Mouse (Mus musculus) forebrain, embryonic 10.5 days (tissue): Measurements from ENCODE around the gene G3bp1. TPM values are rescaled to one million over a fixed set of nuclear protein-coding genes. Genes with fewer than 3 reads are reported as not detected.

Source experiments
- DNase-seq: peaks from one replicate; pipeline ENCODE4 v3.0.0-alpha.2; 2017; ENCODE audit warnings: low spot score; ENCODE audit errors: extremely low spot score
- H3K27ac ChIP-seq: fragments of 300-500 bp; sonication (generic); 2 replicates; pipeline ENCODE4 v1.5.1; 2016; ENCODE audit warnings: mild to moderate bottlenecking
- H3K27me3 ChIP-seq: fragments of 300-500 bp; sonication (generic); 2 replicates; pipeline ENCODE4 v1.6.1; 2016; ENCODE audit warnings: mild to moderate bottlenecking; ENCODE audit not compliant: poor library complexity, severe bottlenecking
- H3K36me3 ChIP-seq: fragments of 300-500 bp; sonication (generic); replicated peaks from 2 replicates; pipeline ENCODE4 v1.6.1; 2016; ENCODE audit warnings: mild to moderate bottlenecking, moderate library complexity
- H3K4me1 ChIP-seq: fragments of 300-500 bp; sonication (generic); 2 replicates; pipeline ENCODE4 v1.6.1; 2016
- H3K4me3 ChIP-seq: fragments of 300-500 bp; sonication (generic); 2 replicates; pipeline ENCODE4 v1.5.1; 2016; ENCODE audit warnings: mild to moderate bottlenecking, moderate library complexity
- H3K9me3 ChIP-seq: fragments of 300-500 bp; sonication (generic); 2 replicates; pipeline ENCODE4 v1.6.1; 2016; ENCODE audit warnings: mild to moderate bottlenecking, moderate library complexity
- WGBS: fragments of 180-500 bp; shearing (Covaris S2); methylation state at CpG from one replicate; pipeline ENCODE4 v1.1.7; 2016; 5-methylcytosine and 5-hydroxymethylcytosine counted together
- polyA plus RNA-seq: library from polyadenylated mRNA; unstranded; fragments of >200 nt; fragmentation: Nextera tagmentation; extraction: Ambion mirVana; gene quantifications from 2 replicates; pipeline ENCODE4 v1.2.1, GENCODE M21; 2016

Gene G3bp1
- polyA plus RNA-seq, 1 experiment from 2014 or later = 292 TPM

DNA sequence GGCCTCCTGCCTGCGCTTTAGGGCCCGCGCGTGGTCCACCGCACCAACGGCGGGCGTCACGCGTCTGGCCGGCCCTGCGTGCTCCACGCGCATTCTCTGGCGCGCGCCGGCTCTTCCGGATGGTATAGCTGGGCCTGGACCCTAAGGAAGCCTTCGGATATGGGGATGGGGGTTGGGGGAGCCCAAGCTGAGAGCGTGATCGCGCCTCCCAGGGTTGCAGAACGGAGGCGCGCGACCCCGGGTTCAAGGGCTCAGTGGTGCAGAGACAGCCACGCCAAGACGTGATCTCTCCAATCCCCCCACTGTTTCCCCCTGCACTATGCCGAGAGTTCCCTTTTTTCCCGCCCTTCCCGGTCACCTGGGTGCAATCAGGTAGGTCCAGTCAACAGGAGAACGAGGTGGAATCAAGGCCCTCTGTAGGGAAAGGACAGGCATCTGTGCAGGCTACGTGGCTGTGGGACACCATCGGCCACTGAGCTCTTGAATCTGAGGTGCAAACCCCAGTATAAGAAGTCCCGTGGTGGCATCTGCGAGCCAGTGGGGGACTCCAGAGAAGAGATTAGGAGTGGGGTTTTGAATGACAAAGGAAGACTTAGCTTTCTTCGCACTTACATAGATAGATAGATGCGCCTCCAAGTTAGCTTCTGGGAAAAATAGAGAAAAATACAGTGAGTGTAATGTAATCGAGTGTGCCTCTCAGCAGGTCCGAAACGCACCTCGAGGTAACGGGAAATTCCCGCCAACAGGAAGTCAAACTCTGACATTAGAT, 622 bp downstream of the G3bp1 start:
- H3K27me3 ChIP-seq = no peaks in the 10 kb centered on the region
- H3K36me3 ChIP-seq = peaks cover 44% of the 10 kb centered on the region
- peak; percentile 47 for DNase-seq
- H3K4me1 ChIP-seq = peaks cover 37% of the 10 kb centered on the region
- 1% methylated on average over 46 of the region's 46 CpGs for WGBS
- H3K4me3 ChIP-seq = peak overlapping the region; percentile 98
- peak overlapping the region; percentile 98 for H3K27ac ChIP-seq
- H3K9me3 ChIP-seq = no peaks in the 10 kb centered on the region

DNA sequence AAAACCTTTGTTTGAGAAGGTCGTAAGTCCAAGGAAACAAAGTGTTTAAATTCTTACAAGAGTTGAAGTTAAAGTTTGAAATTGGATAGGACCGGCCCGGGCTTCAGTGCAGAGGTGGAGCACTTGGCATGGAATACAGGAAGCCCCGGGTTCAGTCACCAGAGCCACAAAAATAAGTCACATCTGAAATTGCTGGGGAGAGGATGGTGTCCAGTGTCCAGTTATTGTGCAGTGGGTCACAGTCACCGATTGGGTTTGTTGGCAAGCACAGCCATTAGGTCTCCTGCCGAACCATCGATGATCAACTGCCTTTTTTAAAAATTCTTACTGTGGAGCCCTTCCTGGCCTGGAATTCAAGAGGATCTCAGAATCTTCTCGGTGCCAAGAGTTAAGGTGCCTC, 1.3 kb downstream of the G3bp1 start:
- Histone ChIP-seq H3K36me3 (peaks cover 48% of the 10 kb centered on the region), H3K27me3 (no peaks in the 10 kb centered on the region), H3K27ac (peak overlapping the region; percentile 98), H3K4me1 (peaks cover 38% of the 10 kb centered on the region), H3K4me3 (peak overlapping the region; percentile 98), H3K9me3 (no peaks in the 10 kb centered on the region)
- WGBS = 74% methylated on average over 8 of the region's 8 CpGs
- no peak for DNase-seq

- H3K36me3 ChIP-seq = peaks cover 55% of the 10 kb centered on the region
- WGBS = 96% methylated on average over 7 of the region's 7 CpGs
- H3K27ac ChIP-seq = no peak overlapping the region
- peak overlapping the region; percentile 98 for H3K4me3 ChIP-seq
- H3K9me3 ChIP-seq = no peaks in the 10 kb centered on the region
- no peak for DNase-seq
- peaks cover 40% of the 10 kb centered on the region for H3K4me1 ChIP-seq
- H3K27me3 ChIP-seq = no peaks in the 10 kb centered on the region
Measured at GRCm38 (mm10) chr11:55471467-55471866, 2.0 kb downstream of the G3bp1 start.

DNA sequence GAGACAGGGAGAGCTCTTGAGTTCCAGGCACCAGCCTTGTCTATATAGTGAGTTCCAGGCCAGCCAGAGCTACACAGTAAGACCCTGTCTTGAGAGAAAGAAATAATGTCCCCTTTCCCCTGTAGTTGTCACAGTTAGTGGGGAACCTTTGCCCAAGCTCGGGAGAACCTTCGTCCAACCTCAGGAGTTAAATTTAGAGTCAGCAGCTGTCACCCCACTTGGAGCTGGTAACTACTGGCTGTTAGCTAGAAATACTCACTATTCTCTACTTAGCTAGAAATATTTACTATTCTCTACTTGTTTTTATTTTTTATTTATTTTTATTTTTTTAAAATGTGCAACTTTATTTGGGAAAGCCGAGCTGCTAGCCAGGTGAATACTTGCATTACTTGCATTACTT, 3.7 kb downstream of the G3bp1 start:
- Histone ChIP-seq H3K36me3 (peaks cover 71% of the 10 kb centered on the region), H3K27me3 (no peaks in the 10 kb centered on the region), H3K4me1 (peaks cover 36% of the 10 kb centered on the region), H3K4me3 (0 out of 2 replicates have a peak overlapping the region, but pooled peaks have one; percentile 3), H3K27ac (no peak overlapping the region), H3K9me3 (no peaks in the 10 kb centered on the region)
- no peak for DNase-seq
- 95% methylated on average over 3 of the region's 3 CpGs for WGBS

DNA sequence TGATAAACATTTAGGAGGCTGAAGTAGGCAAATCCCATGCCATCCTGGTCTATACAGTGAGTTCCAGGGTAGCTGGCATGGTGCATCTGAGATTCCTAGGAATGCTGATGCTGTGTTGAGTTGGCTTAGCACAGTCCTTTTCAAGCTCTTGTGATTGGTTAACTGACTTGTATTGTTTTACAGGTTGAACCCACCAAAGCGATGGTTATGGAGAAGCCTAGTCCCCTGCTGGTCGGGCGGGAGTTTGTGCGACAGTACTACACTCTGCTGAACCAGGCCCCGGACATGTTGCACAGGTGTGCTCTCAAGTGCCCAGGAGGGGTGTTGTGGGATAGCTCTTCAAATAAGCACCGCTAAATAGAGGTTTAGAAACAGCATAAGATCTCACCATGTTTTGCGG, 16.0 kb downstream of the G3bp1 start:
- H3K4me3 ChIP-seq = no peak overlapping the region
- WGBS = 93% methylated on average over 7 of the region's 7 CpGs
- no peaks in the 10 kb centered on the region for H3K9me3 ChIP-seq
- no peaks in the 10 kb centered on the region for H3K27me3 ChIP-seq
- DNase-seq = no peak
- H3K4me1 ChIP-seq = no peaks in the 10 kb centered on the region
- peaks cover 96% of the 10 kb centered on the region for H3K36me3 ChIP-seq
- H3K27ac ChIP-seq = no peak overlapping the region

DNA sequence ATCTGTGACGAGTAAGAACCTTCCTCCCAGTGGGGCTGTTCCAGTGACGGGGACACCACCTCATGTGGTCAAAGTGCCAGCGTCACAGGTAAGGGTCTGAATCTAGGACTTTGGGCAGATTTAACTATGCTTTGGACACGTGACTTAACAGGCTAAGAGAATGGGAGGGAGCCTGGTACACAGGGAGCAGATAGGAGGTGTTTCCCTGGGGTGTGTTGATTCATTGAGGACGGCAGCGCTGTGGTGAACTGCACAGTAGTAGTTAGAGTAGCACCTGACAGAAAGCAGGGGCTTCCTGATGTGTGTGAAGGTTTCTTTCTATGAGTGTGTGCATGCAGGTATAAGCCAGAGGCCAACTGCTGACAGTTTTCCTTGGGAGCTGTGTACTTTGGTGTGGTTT, 26.7 kb downstream of the G3bp1 start:
- Histone ChIP-seq H3K4me1 (no peaks in the 10 kb centered on the region), H3K36me3 (peaks cover 99% of the 10 kb centered on the region), H3K27ac (no peak overlapping the region), H3K4me3 (no peak overlapping the region), H3K9me3 (no peaks in the 10 kb centered on the region), H3K27me3 (no peaks in the 10 kb centered on the region)
- no peak for DNase-seq
- WGBS = 93% methylated on average over 6 of the region's 6 CpGs

DNA sequence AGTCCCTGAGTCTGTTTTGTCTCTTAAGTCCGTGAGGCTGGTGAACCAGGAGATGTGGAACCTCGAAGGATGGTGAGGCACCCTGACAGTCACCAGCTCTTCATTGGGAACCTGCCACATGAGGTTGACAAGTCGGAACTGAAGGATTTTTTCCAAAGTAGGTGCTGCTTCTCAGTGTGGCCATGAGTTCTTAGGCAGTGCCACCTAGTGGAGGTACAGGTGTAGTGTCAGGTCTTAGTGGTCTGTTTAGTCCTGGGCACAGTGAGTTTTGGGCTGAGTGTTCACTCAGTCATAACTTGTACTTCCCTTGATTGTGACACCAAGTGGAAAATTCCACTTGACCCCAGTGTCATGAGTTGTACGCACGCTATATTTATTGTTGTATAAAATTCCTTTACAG, 28.4 kb downstream of the G3bp1 start:
- WGBS = 75% methylated on average over 5 of the region's 5 CpGs
- DNase-seq = no peak

GRCm38 (mm10) chr11:55501955-55502531, 32.6 kb downstream of the G3bp1 start:
- Histone ChIP-seq H3K4me3 (no peak overlapping the region), H3K9me3 (no peaks in the 10 kb centered on the region), H3K36me3 (peaks cover 68% of the 10 kb centered on the region), H3K4me1 (no peaks in the 10 kb centered on the region), H3K27me3 (no peaks in the 10 kb centered on the region), H3K27ac (no peak overlapping the region)
- WGBS = 91% methylated on average over 8 of the region's 8 CpGs
- DNase-seq = no peak

More for the DNA sequence above, 28.4 kb downstream of the G3bp1 start:
- H3K27me3 ChIP-seq = no peaks in the 10 kb centered on the region
- no peaks in the 10 kb centered on the region for H3K4me1 ChIP-seq
- peaks cover 99% of the 10 kb centered on the region for H3K36me3 ChIP-seq
- no peaks in the 10 kb centered on the region for H3K9me3 ChIP-seq
- H3K27ac ChIP-seq = no peak overlapping the region
- no peak overlapping the region for H3K4me3 ChIP-seq

DNA sequence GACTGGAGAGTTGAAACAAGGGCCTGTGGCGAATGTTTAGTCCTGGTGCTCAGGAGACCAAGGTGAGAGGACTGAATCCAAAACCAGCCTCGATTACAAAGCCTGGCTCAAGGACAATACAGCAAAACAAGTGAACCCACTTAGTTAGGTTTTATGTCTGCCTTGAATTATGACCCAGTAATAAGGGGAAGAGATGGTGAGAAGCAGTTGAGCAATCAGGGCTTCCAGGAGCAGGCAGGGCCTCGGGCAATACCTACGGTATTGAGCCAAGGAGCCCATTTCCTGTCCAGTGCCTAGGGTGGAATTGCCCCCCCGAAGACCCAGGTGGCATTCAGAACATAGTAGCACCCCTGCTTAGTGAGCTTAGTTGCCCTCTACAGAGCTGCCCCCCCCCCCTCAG, 33.4 kb downstream of the G3bp1 start:
- H3K36me3 ChIP-seq = peaks cover 60% of the 10 kb centered on the region
- 87% methylated on average over 5 of the region's 5 CpGs for WGBS
- no peak for DNase-seq
- H3K27me3 ChIP-seq = no peaks in the 10 kb centered on the region
- H3K4me3 ChIP-seq = no peak overlapping the region
- no peak overlapping the region for H3K27ac ChIP-seq
- H3K9me3 ChIP-seq = no peaks in the 10 kb centered on the region
- no peaks in the 10 kb centered on the region for H3K4me1 ChIP-seq

DNA sequence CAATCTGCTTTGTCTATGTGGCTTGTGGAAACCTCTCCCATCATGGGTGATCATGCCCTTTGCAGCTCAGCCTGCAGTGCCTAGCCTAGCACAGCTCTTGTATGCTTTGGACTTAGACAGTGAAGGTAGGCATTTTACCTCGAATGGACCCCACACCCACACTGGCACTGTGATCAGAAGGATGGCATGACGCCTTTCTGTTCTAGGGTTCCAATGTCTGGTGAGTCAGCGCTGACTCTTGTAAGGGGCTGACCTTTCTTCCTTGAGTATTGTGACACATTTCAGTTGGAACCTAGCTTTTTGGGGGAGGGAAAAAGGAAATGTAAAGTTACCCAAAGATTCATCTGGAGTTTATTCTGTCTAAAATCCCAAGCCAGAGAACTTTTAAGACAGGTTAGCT, 36.0 kb downstream of the G3bp1 start:
- no peak for DNase-seq
- no peaks in the 10 kb centered on the region for H3K4me1 ChIP-seq
- H3K4me3 ChIP-seq = no peak overlapping the region
- no peaks in the 10 kb centered on the region for H3K27me3 ChIP-seq
- no peak overlapping the region for H3K27ac ChIP-seq
- 83% methylated on average over 3 of the region's 3 CpGs for WGBS
- no peaks in the 10 kb centered on the region for H3K9me3 ChIP-seq
- peaks cover 34% of the 10 kb centered on the region for H3K36me3 ChIP-seq

DNA sequence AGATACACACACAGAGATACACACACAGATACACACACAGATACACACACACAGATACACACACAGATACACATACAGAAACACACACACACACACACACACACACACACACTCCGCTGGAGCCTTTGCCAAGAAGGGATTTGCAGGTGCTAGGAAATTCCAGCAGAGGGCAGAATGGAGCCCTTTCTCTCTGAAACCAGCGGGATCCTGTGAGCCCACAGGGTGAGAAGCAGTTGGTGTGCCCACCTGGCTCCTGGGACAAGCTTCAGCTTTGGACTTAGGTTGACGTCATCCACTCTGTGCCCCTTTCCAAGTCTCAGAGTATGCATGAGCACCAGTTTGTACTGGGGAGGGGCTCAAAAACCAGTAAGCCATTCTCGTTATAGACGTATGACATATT, 41.9 kb downstream of the G3bp1 start:
- Histone ChIP-seq H3K27ac (no peak overlapping the region), H3K36me3 (no peaks in the 10 kb centered on the region), H3K4me1 (no peaks in the 10 kb centered on the region), H3K27me3 (no peaks in the 10 kb centered on the region), H3K9me3 (no peaks in the 10 kb centered on the region), H3K4me3 (no peak overlapping the region)
- DNase-seq = no peak
- WGBS = 57% methylated on average over 5 of the region's 5 CpGs

- Histone ChIP-seq H3K9me3 (no peaks in the 10 kb centered on the region), H3K4me1 (peaks cover 5% of the 10 kb centered on the region; the same call in 1 of the 2 replicates), H3K4me3 (no peak overlapping the region), H3K27ac (no peak overlapping the region), H3K27me3 (no peaks in the 10 kb centered on the region), H3K36me3 (no peaks in the 10 kb centered on the region)
- 76% methylated on average over 5 of the region's 5 CpGs for WGBS
- DNase-seq = no peak
Measured at GRCm38 (mm10) chr11:55517666-55518065, 48.2 kb downstream of the G3bp1 start.

- Histone ChIP-seq H3K36me3 (no peaks in the 10 kb centered on the region), H3K4me1 (peaks cover 5% of the 10 kb centered on the region; the same call in 1 of the 2 replicates), H3K27me3 (no peaks in the 10 kb centered on the region), H3K27ac (no peak overlapping the region), H3K4me3 (no peak overlapping the region), H3K9me3 (no peaks in the 10 kb centered on the region)
- DNase-seq = peak; percentile 70
- 8% methylated on average over 9 of the region's 9 CpGs for WGBS
Measured at GRCm38 (mm10) chr11:55518806-55519674, 49.6 kb downstream of the G3bp1 start.
